Mouse (Mus musculus) kidney, embryonic 16.5 days (tissue): Measurements from ENCODE around the gene Als2. TPM values are rescaled to one million over a fixed set of nuclear protein-coding genes. Genes with fewer than 3 reads are reported as not detected.

ENCODE experiments used
- ATAC-seq: fragments of 200-750 bp; cut with Nextera tagmentation; 2 replicates; pipeline ENCODE4 v1.8.0; 2017; ENCODE audit warnings: moderate TSS enrichment; ENCODE audit not compliant: low FRiP score, low TSS enrichment
- H3K27ac ChIP-seq: fragments of 300-500 bp; sonication (generic); 2 replicates; pipeline ENCODE4 v1.5.1; 2014; ENCODE audit warnings: low read length
- H3K27me3 ChIP-seq: fragments of 300-500 bp; sonication (generic); 2 replicates; pipeline ENCODE4 v1.6.1; 2014; ENCODE audit warnings: low read length, control low read depth, mixed read lengths; ENCODE audit not compliant: insufficient read depth
- H3K36me3 ChIP-seq: fragments of 300-500 bp; sonication (generic); 2 replicates; pipeline ENCODE4 v1.6.1; 2014; ENCODE audit warnings: low read length, control low read depth, mixed read lengths; ENCODE audit not compliant: insufficient read depth
- H3K4me1 ChIP-seq: fragments of 300-500 bp; sonication (generic); 2 replicates; pipeline ENCODE4 v1.6.1; 2014; ENCODE audit warnings: low read length, control low read depth, mixed read lengths; ENCODE audit not compliant: insufficient read depth
- H3K4me2 ChIP-seq: fragments of 300-500 bp; sonication (generic); replicated peaks from 2 replicates; pipeline ENCODE4 v1.6.1; 2014; ENCODE audit warnings: low read depth, low read length
- H3K4me3 ChIP-seq: fragments of 300-500 bp; sonication (generic); 2 replicates; pipeline ENCODE4 v1.5.1; 2014; ENCODE audit warnings: mild to moderate bottlenecking, low read length
- H3K9ac ChIP-seq: fragments of 300-500 bp; sonication (generic); replicated peaks from 2 replicates; pipeline ENCODE4 v1.6.1; 2014; ENCODE audit warnings: low read length
- H3K9me3 ChIP-seq: fragments of 300-500 bp; sonication (generic); 2 replicates; pipeline ENCODE4 v1.6.1; 2016; ENCODE audit warnings: low read length, control low read depth
- WGBS: fragments of 180-500 bp; shearing (Covaris S2); extraction: QIAGEN DNeasy Blood & Tissue Kit; methylation state at CpG from one replicate; pipeline ENCODE4 v1.1.7; 2014; 5-methylcytosine and 5-hydroxymethylcytosine counted together
- polyA plus RNA-seq: library from polyadenylated mRNA; unstranded; fragments of >200 nt; fragmentation: Nextera tagmentation; extraction: Ambion mirVana; gene quantifications from 2 replicates; pipeline ENCODE4 v1.2.1, GENCODE M21; 2015

Gene Als2
- polyA plus RNA-seq, 1 experiment from 2014 or later: 12.4 TPM

- peak; percentile 44; the same call in 1 of the 2 replicates for ATAC-seq
- peaks cover 22% of the 10 kb centered on the region for H3K4me1 ChIP-seq
- H3K9ac ChIP-seq: no peak overlapping the region
- H3K27me3 ChIP-seq: no peaks in the 10 kb centered on the region
- no peaks in the 10 kb centered on the region for H3K36me3 ChIP-seq
- 7% methylated on average over 12 of the region's 18 CpGs for WGBS
- H3K27ac ChIP-seq: no peak overlapping the region
- H3K4me3 ChIP-seq: peak overlapping the region; percentile 32
- H3K4me2 ChIP-seq: peak overlapping the region; percentile 58
- no peaks in the 10 kb centered on the region for H3K9me3 ChIP-seq
Observed at GRCm38 (mm10) chr1:59253301-59253909, 16.4 kb upstream of the Als2 start.

DNA sequence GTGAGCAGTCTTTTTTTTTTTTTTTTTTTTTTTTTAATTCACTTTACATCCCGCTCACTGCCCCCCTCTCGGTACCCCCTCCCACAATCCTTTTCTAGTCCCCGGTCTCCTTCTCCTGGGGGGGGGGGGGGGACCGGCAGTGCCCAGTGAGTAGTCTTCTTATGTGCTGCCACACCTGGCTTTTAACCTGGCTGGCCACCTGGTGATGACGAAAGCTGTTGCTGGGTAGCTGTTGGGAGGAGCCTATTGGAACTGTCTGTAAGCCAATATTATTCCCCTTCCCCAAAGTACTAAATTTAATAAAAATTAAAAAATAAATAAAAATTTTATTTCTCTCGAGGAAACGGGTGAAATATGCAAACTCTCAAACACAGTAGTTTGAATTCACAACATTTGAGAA is 15.7 kb upstream of the Als2 start:
- Histone ChIP-seq H3K4me3 (peak overlapping the region; percentile 32; the same call in 1 of the 2 replicates), H3K9ac (no peak overlapping the region), H3K27me3 (no peaks in the 10 kb centered on the region), H3K4me1 (peaks cover 18% of the 10 kb centered on the region), H3K4me2 (peak overlapping the region; percentile 58), H3K36me3 (no peaks in the 10 kb centered on the region), H3K9me3 (no peaks in the 10 kb centered on the region), H3K27ac (no peak overlapping the region)
- no peak for ATAC-seq
- WGBS: 10% methylated on average over 4 of the region's 7 CpGs

- Histone ChIP-seq H3K4me3 (no peak overlapping the region), H3K9me3 (no peaks in the 10 kb centered on the region), H3K4me2 (0 out of 2 replicates have a peak overlapping the region, but pooled peaks have one; percentile 11), H3K4me1 (peaks cover 4% of the 10 kb centered on the region; the same call in 1 of the 2 replicates), H3K9ac (peak overlapping the region; percentile 28; the same call in 1 of the 2 replicates), H3K27me3 (no peaks in the 10 kb centered on the region), H3K36me3 (no peaks in the 10 kb centered on the region), H3K27ac (no peak overlapping the region)
- peak; percentile 67; the same call in 1 of the 2 replicates for ATAC-seq
- 5% methylated on average over 9 of the region's 9 CpGs for WGBS
Observed at GRCm38 (mm10) chr1:59247602-59248001, 10.6 kb upstream of the Als2 start.

DNA sequence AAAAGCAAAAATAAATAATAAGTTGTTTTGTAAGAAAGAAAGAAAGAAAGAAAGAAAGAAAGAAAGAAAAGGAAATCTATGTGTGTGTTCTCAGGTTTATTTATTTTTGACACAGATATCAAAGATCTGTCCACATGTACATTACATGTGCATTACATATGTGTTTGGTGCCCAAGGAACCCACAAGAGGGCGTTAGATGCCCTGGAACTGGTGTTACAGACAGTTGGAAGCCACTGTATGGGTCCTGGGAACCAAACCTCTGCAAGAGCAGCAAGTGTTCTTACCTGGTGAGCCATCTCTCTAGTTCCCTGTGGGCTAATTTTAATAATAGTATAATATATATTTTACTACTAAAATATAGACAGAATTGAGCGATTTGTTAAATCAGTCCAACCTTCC is 6.7 kb upstream of the Als2 start:
- Histone ChIP-seq H3K27me3 (no peaks in the 10 kb centered on the region), H3K4me3 (no peak overlapping the region), H3K4me1 (peaks cover 4% of the 10 kb centered on the region; the same call in 1 of the 2 replicates), H3K4me2 (no peak overlapping the region), H3K27ac (no peak overlapping the region), H3K9ac (no peak overlapping the region), H3K9me3 (peaks cover 3% of the 10 kb centered on the region; the same call in 1 of the 2 replicates), H3K36me3 (no peaks in the 10 kb centered on the region)
- WGBS: 73% methylated on average over 2 of the region's 2 CpGs
- no peak for ATAC-seq

DNA sequence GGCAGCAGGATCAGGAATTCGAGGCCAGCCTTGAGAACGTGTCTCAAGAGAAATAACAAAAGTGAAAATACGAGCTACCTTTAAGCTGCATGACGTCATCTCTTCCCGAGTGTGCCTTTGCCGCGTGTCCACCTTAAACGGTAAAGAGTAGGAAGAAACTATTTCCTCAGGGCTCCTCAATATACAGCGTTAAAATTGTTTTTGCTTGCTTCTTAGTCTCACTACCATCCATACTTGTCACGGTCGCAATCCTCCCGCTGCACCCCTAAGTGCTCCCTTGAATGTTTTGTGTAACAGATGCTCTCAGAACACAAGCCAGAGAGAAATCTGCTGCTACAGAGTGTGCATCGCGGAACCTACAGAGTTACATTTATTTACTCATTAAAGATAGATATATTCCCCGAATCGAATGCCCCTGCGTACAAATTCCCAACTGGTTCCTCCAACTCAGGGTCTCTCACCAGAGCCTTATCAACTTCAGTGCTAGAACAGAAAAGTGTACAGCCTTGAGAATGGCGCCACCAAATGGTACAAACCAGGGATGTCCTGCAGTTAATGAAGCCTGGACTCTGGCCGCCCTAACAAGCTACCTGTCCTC is 682 bp upstream of the Als2 start:
- no peaks in the 10 kb centered on the region for H3K36me3 ChIP-seq
- under 1% methylated on average over 19 of the region's 19 CpGs for WGBS

DNA sequence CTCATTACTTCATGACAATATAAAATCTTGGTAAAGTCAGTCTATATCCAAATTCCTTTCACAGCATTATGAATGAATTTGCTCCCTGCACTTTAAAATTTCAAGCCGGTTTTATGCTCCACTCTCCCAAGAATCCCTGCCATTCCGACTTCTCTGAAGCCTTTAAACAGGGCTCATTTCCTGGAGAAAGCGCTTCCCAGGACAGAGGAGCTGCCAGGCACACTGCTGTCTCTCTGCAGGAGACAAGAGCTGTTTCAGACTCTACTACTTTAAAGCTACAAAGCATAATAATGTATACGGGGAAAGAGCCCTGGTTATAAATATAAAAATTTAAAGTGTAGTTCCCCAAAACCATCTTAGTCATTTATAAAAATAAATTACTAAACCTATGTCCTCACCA is 7.8 kb downstream of the Als2 start:
- H3K9me3 ChIP-seq: no peaks in the 10 kb centered on the region
- H3K27me3 ChIP-seq: no peaks in the 10 kb centered on the region
- H3K36me3 ChIP-seq: no peaks in the 10 kb centered on the region
- no peak overlapping the region for H3K9ac ChIP-seq
- no peak overlapping the region for H3K27ac ChIP-seq
- no peaks in the 10 kb centered on the region for H3K4me1 ChIP-seq
- no peak for ATAC-seq
- WGBS: 48% methylated on average over 4 of the region's 4 CpGs
- H3K4me2 ChIP-seq: no peak overlapping the region
- no peak overlapping the region for H3K4me3 ChIP-seq

More for the DNA sequence above, 682 bp upstream of the Als2 start:
- ATAC-seq: peak; percentile 37; the same call in 1 of the 2 replicates
- H3K4me3 ChIP-seq: peak overlapping the region; percentile 75
- peak overlapping the region; percentile 65 for H3K9ac ChIP-seq
- H3K9me3 ChIP-seq: peaks cover 3% of the 10 kb centered on the region; the same call in 1 of the 2 replicates
- peak overlapping the region; percentile 72 for H3K27ac ChIP-seq
- no peaks in the 10 kb centered on the region for H3K27me3 ChIP-seq
- H3K4me1 ChIP-seq: 0 out of 2 replicates have a peak, but pooled peaks cover 4% of the 10 kb centered on the region
- peak overlapping the region; percentile 72 for H3K4me2 ChIP-seq

DNA sequence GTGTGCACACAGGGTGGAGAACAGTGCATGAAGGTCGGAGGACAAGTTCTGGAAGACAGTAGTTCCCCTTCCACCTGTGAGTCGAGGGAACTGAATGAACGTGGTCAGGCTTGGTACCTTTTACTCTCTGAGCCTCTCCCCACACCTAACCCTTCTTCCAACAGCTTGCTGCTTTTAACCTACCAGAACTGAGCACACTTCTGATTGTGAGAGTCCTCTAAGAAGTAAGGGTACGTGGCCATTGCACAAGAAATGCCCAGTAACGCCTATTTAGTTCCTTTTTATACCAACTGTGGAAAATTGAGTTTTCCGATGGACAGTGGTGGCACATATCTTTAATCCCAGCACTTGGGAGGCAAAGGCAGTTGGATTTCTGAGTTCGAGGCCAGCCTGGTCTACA is 8.5 kb downstream of the Als2 start:
- no peaks in the 10 kb centered on the region for H3K27me3 ChIP-seq
- no peak overlapping the region for H3K4me3 ChIP-seq
- no peak overlapping the region for H3K27ac ChIP-seq
- H3K4me1 ChIP-seq: no peaks in the 10 kb centered on the region
- H3K36me3 ChIP-seq: no peaks in the 10 kb centered on the region
- 89% methylated on average over 7 of the region's 7 CpGs for WGBS
- no peak for ATAC-seq
- no peak overlapping the region for H3K9ac ChIP-seq
- H3K9me3 ChIP-seq: no peaks in the 10 kb centered on the region
- no peak overlapping the region for H3K4me2 ChIP-seq

GRCm38 (mm10) chr1:59222101-59222825 is 14.8 kb downstream of the Als2 start:
- no peak for ATAC-seq
- 88% methylated on average over 7 of the region's 7 CpGs for WGBS
- H3K4me2 ChIP-seq: no peak overlapping the region

DNA sequence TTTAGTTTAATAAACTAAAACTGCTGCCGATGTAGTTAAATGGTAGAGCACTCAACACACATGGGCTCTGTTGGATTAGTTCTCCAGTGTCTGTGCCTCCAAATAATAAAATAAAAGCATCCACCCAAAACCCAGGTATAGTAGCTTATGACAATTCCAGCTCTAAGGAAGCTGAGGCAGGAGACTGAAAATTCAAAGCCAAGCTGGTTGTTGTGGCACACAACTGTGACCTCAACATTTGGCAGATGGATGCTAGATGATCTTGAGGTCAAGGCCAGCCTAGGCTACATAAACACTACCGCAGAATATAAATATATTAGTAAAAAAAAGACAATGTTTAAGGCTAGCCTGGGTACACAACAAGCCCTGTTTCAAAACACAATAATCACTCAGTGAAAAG is 15.4 kb downstream of the Als2 start:
- 80% methylated on average over 2 of the region's 2 CpGs for WGBS
- no peak overlapping the region for H3K4me3 ChIP-seq
- H3K36me3 ChIP-seq: no peaks in the 10 kb centered on the region
- no peak for ATAC-seq
- no peaks in the 10 kb centered on the region for H3K4me1 ChIP-seq
- no peaks in the 10 kb centered on the region for H3K27me3 ChIP-seq
- no peak overlapping the region for H3K4me2 ChIP-seq
- no peaks in the 10 kb centered on the region for H3K9me3 ChIP-seq
- no peak overlapping the region for H3K27ac ChIP-seq
- no peak overlapping the region for H3K9ac ChIP-seq

More at GRCm38 (mm10) chr1:59222101-59222825, 14.8 kb downstream of the Als2 start:
- no peak overlapping the region for H3K4me3 ChIP-seq
- H3K9me3 ChIP-seq: no peaks in the 10 kb centered on the region
- H3K4me1 ChIP-seq: no peaks in the 10 kb centered on the region
- no peak overlapping the region for H3K9ac ChIP-seq
- no peaks in the 10 kb centered on the region for H3K36me3 ChIP-seq
- H3K27me3 ChIP-seq: no peaks in the 10 kb centered on the region
- no peak overlapping the region for H3K27ac ChIP-seq
